Mouse (Mus musculus) bone marrow, adult 2 months (tissue): ENCODE data around the gene Pwp2.

ENCODE experiments used
- CTCF ChIP-seq: fragments of 200-500 bp; IDR thresholded peaks from 2 replicates; pipeline ENCODE4 v1.5.1; 2011; ENCODE audit warnings: low read length, control low read depth; ENCODE audit not compliant: control insufficient read depth, insufficient read depth
- POLR2A ChIP-seq: fragments of 200-500 bp; IDR thresholded peaks from 2 replicates; pipeline ENCODE4 v1.6.1; 2011; ENCODE audit warnings: low read depth, mild to moderate bottlenecking, control low read depth, low read length, borderline replicate concordance; ENCODE audit not compliant: control insufficient read depth

DNA sequence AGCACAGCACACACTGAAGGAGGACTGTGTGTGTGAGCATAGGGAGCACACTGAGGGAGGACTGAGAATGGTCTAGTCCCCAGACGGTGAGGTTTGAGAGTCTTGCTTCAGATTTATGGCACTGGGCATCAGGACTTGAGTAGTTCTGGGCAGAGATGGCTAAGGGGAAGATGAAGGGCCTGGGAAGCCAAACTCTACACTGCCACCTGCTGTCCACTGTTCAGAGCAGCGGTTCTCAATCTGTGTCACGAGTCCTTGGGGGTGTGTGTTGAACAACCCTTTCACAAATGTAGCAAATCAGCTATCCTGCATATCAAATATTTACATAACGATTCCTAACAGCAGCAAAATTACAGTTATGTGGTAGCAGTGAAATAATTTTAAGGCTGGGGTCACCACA is 21.0 kb downstream of the Pwp2 start:
- TF ChIP-seq CTCF, result peak; percentile 86
- TF ChIP-seq POLR2A, result no peak
